ENCODE assay signal across 12 mouse cellular contexts in genomic region chr12:99360958-99361751, GRCm38 (mm10).
DNase-seq lines count a peak whose midpoint lies in the region; ATAC-seq lines count a peak whose summit lies in the region.
"Had no signal": no experiment of that assay in that cellular context is flagged by ENCODE, and none has a peak within 500 bp of the region (broad histone marks: within the 10 kb centered on the region; RNA-seq: fewer than 3 reads in every experiment).

No protein-coding gene starts in this region.

- no peak overlapping the region for H3K9ac ChIP-seq in heart, embryonic 14.5 days (ENCODE audit: low read length)
- H3K9ac ChIP-seq in forebrain, embryonic 16.5 days (replicated peaks; ENCODE audit: low read depth, low read length): no peak overlapping the region
- H3K9ac ChIP-seq: limb, embryonic 12.5 days had no signal

- H3K27ac ChIP-seq in heart, embryonic 14.5 days (replicated peaks in 1 of 2; ENCODE audit: control insufficient read depth in 1 of 2, insufficient read depth in 1 of 2, low read depth in 2 of 2, low read length in 2 of 2): peak overlapping the region; percentile 30 to 44; a peak in 2 of 4 replicates
- H3K27ac ChIP-seq in forebrain, embryonic 16.5 days (ENCODE audit: low read length): peak overlapping the region; percentile 61
- H3K27ac ChIP-seq: limb, embryonic 12.5 days had no signal

- WGBS in heart, embryonic 14.5 days: 50% methylated on average over 8 of the region's 8 CpGs
- 57% methylated on average over 8 of the region's 8 CpGs for WGBS in forebrain, embryonic 16.5 days

- 0 out of 2 replicates have a peak, but pooled peaks cover 3% of the 10 kb centered on the region for H3K36me3 ChIP-seq in heart, embryonic 14.5 days (ENCODE audit: control insufficient read depth, insufficient read depth, low read length)
- H3K36me3 ChIP-seq in forebrain, embryonic 16.5 days (ENCODE audit: control insufficient read depth, insufficient read depth): no peaks in the 10 kb centered on the region
- H3K36me3 ChIP-seq: limb, embryonic 12.5 days had no signal

- no peaks in the 10 kb centered on the region for H3K9me3 ChIP-seq in heart, embryonic 14.5 days (ENCODE audit: control insufficient read depth, low read length)
- H3K9me3 ChIP-seq in forebrain, embryonic 16.5 days (ENCODE audit: control insufficient read depth, low read length): no peaks in the 10 kb centered on the region
- H3K9me3 ChIP-seq: limb, embryonic 12.5 days; megakaryocyte, embryonic 14.5 days had no signal

- peaks cover 39 to 61% of the 10 kb centered on the region in 2 experiments for H3K4me1 ChIP-seq in heart, embryonic 14.5 days (ENCODE audit: control insufficient read depth in 2 of 2, insufficient read depth in 2 of 2, low read length in 2 of 2)
- H3K4me1 ChIP-seq in forebrain, embryonic 16.5 days (replicated peaks; ENCODE audit: control insufficient read depth, insufficient read depth, low read length): peaks cover 23% of the 10 kb centered on the region

- peak overlapping the region; percentile 37 for H3K4me2 ChIP-seq in heart, embryonic 14.5 days (ENCODE audit: low read length)
- no peak overlapping the region for H3K4me2 ChIP-seq in forebrain, embryonic 16.5 days (ENCODE audit: low read length)
- H3K4me2 ChIP-seq: limb, embryonic 12.5 days had no signal

- H3K4me3 ChIP-seq in heart, embryonic 14.5 days (ENCODE audit: control insufficient read depth in 1 of 2, insufficient read depth in 1 of 2, low read depth in 1 of 2, low read length in 2 of 2): no peak overlapping the region
- H3K4me3 ChIP-seq in forebrain, embryonic 16.5 days (replicated peaks; ENCODE audit: low read length): no peak overlapping the region
- H3K4me3 ChIP-seq: limb, embryonic 12.5 days; megakaryocyte, embryonic 14.5 days had no signal

- ATAC-seq in heart, embryonic 14.5 days (ENCODE audit: insufficient number of reproducible peaks, insufficient read depth, low FRiP score, low read depth): no peak
- peak; percentile 24; the same call in 1 of the 2 replicates for ATAC-seq in forebrain, embryonic 16.5 days

- intact Hi-C loops in left cerebral cortex, postnatal 4 days (cut with DNase I): no loop called here

- H3K27me3 ChIP-seq in heart, embryonic 14.5 days (ENCODE audit: control insufficient read depth, insufficient read depth, low read length): no peaks in the 10 kb centered on the region
- H3K27me3 ChIP-seq in forebrain, embryonic 16.5 days (replicated peaks; ENCODE audit: control insufficient read depth, insufficient read depth, low read length): no peaks in the 10 kb centered on the region
- H3K27me3 ChIP-seq: limb, embryonic 12.5 days; megakaryocyte, embryonic 14.5 days had no signal

- no peak for DNase-seq in heart, adult 18-20 months
- DNase-seq in urinary bladder, adult 18-20 months (ENCODE audit: low spot score in 2 of 2): peak; percentile 24 to 34
- DNase-seq in urinary bladder, postnatal 10 days (ENCODE audit: low spot score): no peak
- DNase-seq in left cerebral cortex, postnatal 4 days: no peak
- no peak for DNase-seq in cerebellum, adult 9-10 months
- no peak for DNase-seq in left cerebral cortex, adult 18-20 months (ENCODE audit: low spot score in 2 of 2)
- DNase-seq: adrenal gland, adult 8-10 months; kidney, postnatal 10 days had no signal

Comparison
In these comparisons a context has a peak if more than half of its experiments do, and no peak if none do; other contexts are left out.
1. DNase-seq: peak in urinary bladder, adult 18-20 months (2 of 2); none in heart, adult 18-20 months (0 of 2), urinary bladder, postnatal 10 days (single experiment), left cerebral cortex, postnatal 4 days (single experiment), cerebellum, adult 9-10 months (single experiment) and left cerebral cortex, adult 18-20 months (0 of 2).